Mouse (Mus musculus) macrophage (primary cell): Measurements from ENCODE around the gene Psma6. TPM values are rescaled to one million over a fixed set of nuclear protein-coding genes. Genes with fewer than 3 reads are reported as not detected.

ENCODE experiments used
- H3K27ac ChIP-seq: fragments of 350-480 bp; formaldehyde crosslinking; 2 replicates; pipeline ENCODE4 v1.9.0; 2021
- H3K36me3 ChIP-seq: fragments of 350-480 bp; formaldehyde crosslinking; 2 replicates; pipeline ENCODE4 v1.9.0; 2021; ENCODE audit errors: inconsistent target
- H3K4me3 ChIP-seq: fragments of 350-480 bp; formaldehyde crosslinking; 2 replicates; pipeline ENCODE4 v1.9.0; 2021; ENCODE audit errors: inconsistent target
- H3K79me2 ChIP-seq: fragments of 350-480 bp; formaldehyde crosslinking; 2 replicates; pipeline ENCODE4 v1.9.0; 2021; ENCODE audit errors: inconsistent target
- WGBS: methylation state at CpG from one replicate; pipeline ENCODE4 v1.1.7; 2026; ENCODE audit warnings: inconsistent platforms; ENCODE audit not compliant: missing documents; 5-methylcytosine and 5-hydroxymethylcytosine counted together
- polyA plus RNA-seq: library from polyadenylated mRNA; stranded (reverse); fragments of 250-400 nt; gene quantifications from 3 replicates; pipeline ENCODE4 v1.2.4, GENCODE M21; 2018; ENCODE audit warnings: inconsistent platforms

Gene Psma6
- polyA plus RNA-seq, 1 experiment from 2014 or later: 190 TPM

- WGBS: 82% methylated on average over 5 of the region's 5 CpGs
- Histone ChIP-seq H3K4me3 (no peak overlapping the region), H3K79me2 (no peaks in the 10 kb centered on the region), H3K27ac (no peak overlapping the region), H3K36me3 (no peaks in the 10 kb centered on the region)
These were observed 56.4 kb downstream of the Psma6 start for GRCm38 (mm10) chr12:55440416-55440815.

- Histone ChIP-seq H3K4me3 (no peak overlapping the region), H3K36me3 (no peaks in the 10 kb centered on the region), H3K27ac (no peak overlapping the region), H3K79me2 (no peaks in the 10 kb centered on the region)
- 100% methylated on average over 1 of the region's 1 CpGs for WGBS
These were observed 58.2 kb downstream of the Psma6 start for GRCm38 (mm10) chr12:55442245-55442644.

- WGBS: 81% methylated on average over 9 of the region's 9 CpGs
- no peak overlapping the region for H3K27ac ChIP-seq
- H3K36me3 ChIP-seq: no peaks in the 10 kb centered on the region
- no peaks in the 10 kb centered on the region for H3K79me2 ChIP-seq
- H3K4me3 ChIP-seq: no peak overlapping the region
These were observed 59.1 kb downstream of the Psma6 start for GRCm38 (mm10) chr12:55442861-55443850.

- no peaks in the 10 kb centered on the region for H3K36me3 ChIP-seq
- H3K79me2 ChIP-seq: no peaks in the 10 kb centered on the region
- no peak overlapping the region for H3K27ac ChIP-seq
- H3K4me3 ChIP-seq: no peak overlapping the region
- 92% methylated on average over 4 of the region's 4 CpGs for WGBS
These were observed 60.0 kb downstream of the Psma6 start for GRCm38 (mm10) chr12:55444031-55444451.

- H3K27ac ChIP-seq: no peak overlapping the region
- WGBS: 92% methylated on average over 4 of the region's 4 CpGs
- H3K4me3 ChIP-seq: no peak overlapping the region
- no peaks in the 10 kb centered on the region for H3K79me2 ChIP-seq
- no peaks in the 10 kb centered on the region for H3K36me3 ChIP-seq
These were observed 61.6 kb downstream of the Psma6 start for GRCm38 (mm10) chr12:55445583-55445982.

GRCm38 (mm10) chr12:55446366-55446745 lies 62.3 kb downstream of the Psma6 start:
- peak overlapping the region; percentile 27; the same call in 1 of the 2 replicates for H3K27ac ChIP-seq
- H3K36me3 ChIP-seq: no peaks in the 10 kb centered on the region
- H3K4me3 ChIP-seq: no peak overlapping the region
- 94% methylated on average over 4 of the region's 4 CpGs for WGBS
- no peaks in the 10 kb centered on the region for H3K79me2 ChIP-seq

- Histone ChIP-seq H3K27ac (peak overlapping the region; percentile 27), H3K4me3 (no peak overlapping the region), H3K36me3 (no peaks in the 10 kb centered on the region), H3K79me2 (no peaks in the 10 kb centered on the region)
- WGBS: 23% methylated on average over 13 of the region's 13 CpGs
These were observed 62.8 kb downstream of the Psma6 start for GRCm38 (mm10) chr12:55446746-55447395.

- H3K4me3 ChIP-seq: no peak overlapping the region
- 51% methylated on average over 11 of the region's 11 CpGs for WGBS
- no peaks in the 10 kb centered on the region for H3K36me3 ChIP-seq
- 0 out of 2 replicates have a peak overlapping the region, but pooled peaks have one; percentile 27 for H3K27ac ChIP-seq
- no peaks in the 10 kb centered on the region for H3K79me2 ChIP-seq
These were observed 63.4 kb downstream of the Psma6 start for GRCm38 (mm10) chr12:55447396-55447760.

GRCm38 (mm10) chr12:55448457-55448856 lies 64.4 kb downstream of the Psma6 start:
- no peak overlapping the region for H3K4me3 ChIP-seq
- 94% methylated on average over 2 of the region's 2 CpGs for WGBS
- H3K36me3 ChIP-seq: no peaks in the 10 kb centered on the region
- H3K79me2 ChIP-seq: no peaks in the 10 kb centered on the region
- H3K27ac ChIP-seq: no peak overlapping the region

GRCm38 (mm10) chr12:55449048-55449447 lies 65.0 kb downstream of the Psma6 start:
- H3K4me3 ChIP-seq: no peak overlapping the region
- no peaks in the 10 kb centered on the region for H3K79me2 ChIP-seq
- no peak overlapping the region for H3K27ac ChIP-seq
- WGBS: 92% methylated on average over 1 of the region's 2 CpGs
- H3K36me3 ChIP-seq: no peaks in the 10 kb centered on the region

- Histone ChIP-seq H3K36me3 (no peaks in the 10 kb centered on the region), H3K4me3 (no peak overlapping the region), H3K27ac (0 out of 2 replicates have a peak overlapping the region, but pooled peaks have one; percentile 5), H3K79me2 (no peaks in the 10 kb centered on the region)
- 19% methylated on average over 16 of the region's 16 CpGs for WGBS
These were observed 66.4 kb downstream of the Psma6 start for GRCm38 (mm10) chr12:55450421-55450820.

GRCm38 (mm10) chr12:55452839-55453238 lies 68.8 kb downstream of the Psma6 start:
- no peak overlapping the region for H3K4me3 ChIP-seq
- no peak overlapping the region for H3K27ac ChIP-seq
- H3K79me2 ChIP-seq: no peaks in the 10 kb centered on the region
- H3K36me3 ChIP-seq: no peaks in the 10 kb centered on the region
- WGBS: 88% methylated on average over 5 of the region's 5 CpGs

- 97% methylated on average over 4 of the region's 4 CpGs for WGBS
- H3K79me2 ChIP-seq: no peaks in the 10 kb centered on the region
- H3K27ac ChIP-seq: no peak overlapping the region
- H3K36me3 ChIP-seq: no peaks in the 10 kb centered on the region
- no peak overlapping the region for H3K4me3 ChIP-seq
These were observed 69.9 kb downstream of the Psma6 start for GRCm38 (mm10) chr12:55453924-55454323.

GRCm38 (mm10) chr12:55455206-55455605 lies 71.2 kb downstream of the Psma6 start:
- WGBS: 88% methylated on average over 5 of the region's 10 CpGs
- H3K79me2 ChIP-seq: no peaks in the 10 kb centered on the region
- H3K36me3 ChIP-seq: no peaks in the 10 kb centered on the region
- no peak overlapping the region for H3K27ac ChIP-seq
- no peak overlapping the region for H3K4me3 ChIP-seq

- WGBS: 93% methylated on average over 3 of the region's 3 CpGs
- H3K27ac ChIP-seq: no peak overlapping the region
These were observed 72.1 kb downstream of the Psma6 start for GRCm38 (mm10) chr12:55456136-55456535.

More at GRCm38 (mm10) chr12:55456136-55456535, 72.1 kb downstream of the Psma6 start:
- Histone ChIP-seq H3K79me2 (no peaks in the 10 kb centered on the region), H3K36me3 (no peaks in the 10 kb centered on the region), H3K4me3 (no peak overlapping the region)
